Mouse (Mus musculus) MEL (cell line): ENCODE measurements around the gene Dgcr8.

Experiments used
- CTCF ChIP-seq, 3 experiments: IDR thresholded peaks in 2 of 3; conservative IDR thresholded peaks in 1 of 3; 2 replicates each; pipeline ENCODE4 v1.5.1; 2011 to 2012; ENCODE audit warnings: low read length in 3 of 3, low read depth in 2 of 3, mild to moderate bottlenecking in 2 of 3, improper control_type of control experiment in 1 of 3, inconsistent platforms in 1 of 3, mixed read lengths in 1 of 3, moderate library complexity in 1 of 3; ENCODE audit not compliant: control insufficient read depth in 1 of 3, insufficient read depth in 1 of 3, poor library complexity in 1 of 3, severe bottlenecking in 1 of 3
- ZC3H11A ChIP-seq: IDR thresholded peaks from 2 replicates; pipeline ENCODE4 v1.6.1; 2012; ENCODE audit warnings: low read depth, mild to moderate bottlenecking, inconsistent platforms, low read length, improper control_type of control experiment

DNA sequence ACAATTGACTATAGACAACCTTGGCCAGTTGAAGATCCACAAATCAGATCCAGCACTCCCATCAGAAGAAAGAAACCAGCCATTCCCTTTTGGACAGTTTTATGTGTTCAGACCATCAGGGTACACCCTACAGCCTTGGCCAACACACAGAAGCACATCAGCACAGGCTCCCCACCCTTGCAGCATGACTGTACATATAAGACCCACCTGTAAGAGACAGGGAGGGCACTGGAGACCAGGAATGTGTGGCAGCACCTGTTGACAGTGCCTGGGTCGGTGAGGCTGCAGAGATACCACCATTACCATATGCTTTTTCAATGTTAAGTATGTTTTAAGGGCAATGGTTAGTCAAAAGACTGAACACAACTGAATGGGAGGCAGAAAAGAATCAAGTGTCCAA is 35.2 kb downstream of the Dgcr8 start:
- TF ChIP-seq CTCF (IDR thresholded peaks at IDR 0.05 in 2 of 3, conservative IDR thresholded peaks at IDR 0.05 in 1 of 3; ENCODE audit: control insufficient read depth in 1 of 3, insufficient read depth in 1 of 3, low read depth in 2 of 3, low read length in 3 of 3, poor library complexity in 1 of 3, severe bottlenecking in 1 of 3) (no peak), ZC3H11A (no peak)
